Mouse (Mus musculus) embryonic stem cell, embryonic (primary cell): ENCODE measurements at regions not wholly inside any gene's neighbourhood (a gene's known extent, or its start where the extent isn't known, plus 50 kb on each side); places are given as distances from the start of the nearest gene placed in this dataset.

Source experiments
- CTCF ChIA-PET, 4 experiments: fragments of 300-600 bp in 2 of 4; fragments of 350-600 bp in 2 of 4; sonication (Branson Sonifier 250); formaldehyde crosslinking; loops; one replicate each; lab custom pipeline; 2022; ENCODE audit warnings: inconsistent platforms in 2 of 4; lab: Charles Lee
- POLR2A ChIA-PET, 4 experiments: fragments of 300-600 bp in 2 of 4; fragments of 350-600 bp in 2 of 4; sonication (Branson Sonifier 250); formaldehyde crosslinking; loops; one replicate each; lab custom pipeline; 2022; ENCODE audit warnings: antibody characterized with exemption in 4 of 4, inconsistent platforms in 1 of 4; lab: Charles Lee

- POLR2A ChIA-PET = no interaction called here
- CTCF ChIA-PET = interaction anchor here in 1 of 4 experiments (0.7 kb wide), 1 partner anchor 604 kb away, joined by 5 read pairs; no protein-coding TSS in a partner anchor
These were observed 398.0 kb downstream of the Prim2 start for GRCm38 (mm10) chr1:33271437-33272145.

- ChIA-PET POLR2A (no interaction called here), CTCF (no interaction called here)
These were observed 400.4 kb downstream of the Prim2 start for GRCm38 (mm10) chr1:33269162-33269561.

DNA sequence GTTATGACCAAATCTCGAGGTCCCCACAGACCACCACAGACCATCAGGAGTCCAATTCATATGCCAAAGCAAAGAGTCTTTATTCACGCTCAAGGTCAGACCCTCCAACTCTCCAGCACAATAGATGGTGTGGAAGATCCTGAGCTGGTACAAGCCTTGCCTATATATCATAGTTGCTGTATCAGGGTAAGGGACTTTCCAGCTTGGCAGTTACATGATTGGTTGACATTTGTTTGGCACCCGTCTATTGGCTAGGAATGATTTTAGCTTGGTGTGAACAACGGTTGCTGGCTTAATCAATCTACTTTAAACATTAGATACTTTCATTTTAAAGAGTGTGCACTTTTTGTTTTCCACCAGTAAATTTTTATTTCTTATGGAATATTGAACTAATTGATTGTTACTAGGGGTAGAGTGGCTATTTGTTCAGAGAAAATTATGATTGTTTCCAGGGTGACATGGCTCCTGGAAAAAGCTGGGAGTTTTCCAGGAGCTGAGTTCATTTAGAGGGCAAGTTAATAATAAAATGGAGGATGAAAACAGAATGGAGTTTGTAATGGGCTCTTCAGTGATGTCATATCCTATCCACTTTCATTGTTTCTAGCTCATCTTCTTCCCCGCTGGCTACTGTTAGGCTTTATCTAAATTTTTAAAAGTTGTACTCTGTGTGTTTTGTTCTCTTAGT, 403.7 kb downstream of the Prim2 start:
- ChIA-PET POLR2A (no interaction called here), CTCF (no interaction called here)

DNA sequence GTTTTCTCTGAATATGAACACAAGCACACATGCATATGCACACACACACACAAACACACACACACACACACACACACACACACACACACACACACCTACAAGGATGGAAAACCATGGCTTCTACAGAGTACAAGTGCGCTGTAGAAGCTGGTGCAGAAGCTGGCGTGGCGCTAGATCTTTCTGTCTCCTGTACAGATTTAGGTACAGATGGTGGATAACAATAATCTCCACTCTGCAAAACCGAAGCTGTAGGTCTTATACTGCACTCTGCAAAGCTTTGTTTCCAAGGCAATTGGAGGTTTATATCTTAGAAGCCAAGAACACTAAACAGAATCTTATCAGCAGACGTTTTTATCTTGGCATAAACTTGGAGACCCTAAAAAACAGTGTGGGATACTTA, 420.1 kb downstream of the Prim2 start:
- CTCF ChIA-PET = no interaction called here
- POLR2A ChIA-PET = no interaction called here

DNA sequence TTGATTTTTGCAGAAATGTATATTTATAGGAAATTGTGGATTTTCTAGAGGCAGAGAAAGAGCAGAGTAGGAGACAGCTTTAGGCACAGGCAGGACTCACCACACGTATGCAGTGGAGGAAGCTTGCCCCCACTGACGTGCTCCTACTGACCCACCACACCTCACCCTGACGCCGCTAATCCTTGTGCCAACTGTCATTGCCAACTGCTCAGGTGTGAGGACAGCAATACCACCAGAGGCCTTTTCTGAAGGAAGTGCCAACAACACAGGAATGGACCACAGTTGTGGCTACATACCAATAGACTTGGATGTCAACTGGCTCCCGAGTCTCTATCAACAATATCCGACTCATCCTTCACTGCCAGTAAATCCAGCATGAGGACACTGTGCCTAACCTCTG, 422.5 kb downstream of the Prim2 start:
- POLR2A ChIA-PET = no interaction called here
- CTCF ChIA-PET = no interaction called here

GRCm38 (mm10) chr1:33245186-33245585, 424.4 kb downstream of the Prim2 start:
- ChIA-PET POLR2A (no interaction called here), CTCF (no interaction called here)

- CTCF ChIA-PET = no interaction called here
These were observed 424.9 kb downstream of the Prim2 start for GRCm38 (mm10) chr1:33244691-33245090.

DNA sequence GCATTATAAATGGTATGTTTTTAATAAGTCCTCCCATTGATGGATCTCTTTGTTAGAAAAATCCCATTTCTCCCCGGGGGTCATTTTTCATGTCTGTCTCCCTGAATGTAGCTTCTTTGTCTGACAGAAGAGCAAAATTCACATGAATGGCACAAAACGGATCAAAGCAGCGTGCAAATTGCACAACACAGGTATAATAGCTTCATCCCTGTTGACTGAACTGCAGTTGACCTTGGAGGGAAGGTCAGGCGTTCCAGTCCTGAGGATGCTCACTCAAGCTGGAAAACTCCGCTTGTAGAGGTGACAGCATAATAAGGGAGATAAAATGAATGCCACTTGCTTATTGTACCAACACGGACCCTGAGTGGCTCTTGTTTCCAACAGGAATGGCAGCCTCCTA, 446.6 kb downstream of the Prim2 start:
- POLR2A ChIA-PET = interaction anchor here in 1 of 4 experiments (1.0 kb wide), 1 partner anchor 21 kb away, joined by 4 read pairs; no protein-coding TSS in a partner anchor
- CTCF ChIA-PET = no interaction called here

More at GRCm38 (mm10) chr1:33244691-33245090, 424.9 kb downstream of the Prim2 start:
- POLR2A ChIA-PET = interaction anchor here in 1 of 4 experiments (1.5 kb wide), 1 partner anchor 22 kb away, joined by 4 read pairs; no protein-coding TSS in a partner anchor

DNA sequence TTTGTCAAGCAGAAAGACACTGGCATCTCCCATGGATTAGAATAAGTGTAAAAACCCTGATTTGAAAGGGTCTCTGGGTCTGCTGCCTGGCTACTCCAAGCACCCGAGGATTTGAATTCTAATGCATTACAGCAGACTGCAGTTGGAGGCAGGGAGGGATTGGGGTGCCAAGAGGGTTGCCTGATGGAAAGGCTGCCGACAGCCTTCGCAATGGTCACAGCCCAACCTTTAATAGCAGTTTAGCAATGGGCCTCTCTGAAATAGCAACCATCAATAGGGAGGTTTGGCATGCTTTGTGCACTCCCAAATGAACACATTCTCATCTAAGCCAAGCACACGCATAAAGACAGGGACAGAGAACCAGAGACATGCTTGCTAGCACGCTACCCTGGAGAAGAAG, 454.8 kb downstream of the Prim2 start:
- ChIA-PET POLR2A (no interaction called here), CTCF (no interaction called here)

DNA sequence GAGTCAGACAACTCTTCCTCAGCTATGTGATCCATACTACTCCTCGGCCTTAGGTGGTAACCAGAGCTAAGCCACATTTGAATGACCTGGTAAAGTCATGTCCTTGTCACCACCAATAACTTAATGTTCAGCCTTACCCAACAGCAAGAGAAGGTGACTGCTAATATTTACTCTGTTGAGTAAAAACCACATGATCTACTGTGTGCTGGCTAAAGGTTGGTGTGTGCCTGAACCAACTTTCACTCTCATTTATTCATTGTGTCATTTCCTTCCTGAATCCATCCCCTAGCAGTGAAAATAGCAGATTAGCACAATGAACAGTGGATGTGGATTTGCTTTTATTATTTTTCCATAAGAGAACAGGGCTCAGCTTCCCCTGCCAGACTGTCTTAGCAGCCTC, 455.2 kb downstream of the Prim2 start:
- ChIA-PET POLR2A (no interaction called here), CTCF (no interaction called here)

- CTCF ChIA-PET = no interaction called here
- POLR2A ChIA-PET = no interaction called here
These were observed 467.9 kb downstream of the Prim2 start for GRCm38 (mm10) chr1:33201571-33202189.

DNA sequence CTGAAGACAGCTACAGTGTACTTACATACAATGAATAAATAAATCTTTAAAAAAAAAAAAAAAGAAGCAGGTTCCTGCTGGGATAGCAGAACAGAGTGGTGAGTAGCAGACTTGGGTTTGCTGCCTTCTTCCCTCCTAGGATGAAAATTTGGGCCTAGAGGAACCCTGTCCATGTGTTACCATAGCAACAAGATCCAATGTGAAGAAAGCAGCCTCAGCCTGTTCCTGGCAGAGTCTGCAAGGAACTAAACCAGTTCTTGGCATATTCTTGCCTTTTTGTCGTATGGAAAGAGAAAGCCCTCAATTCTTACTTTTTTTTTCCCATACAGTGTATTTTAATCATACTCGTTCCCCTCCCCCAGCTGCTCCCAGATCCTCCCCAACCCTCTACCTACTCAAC, 474.5 kb downstream of the Prim2 start:
- ChIA-PET POLR2A (no interaction called here), CTCF (no interaction called here)

GRCm38 (mm10) chr1:33174646-33175435, 494.8 kb downstream of the Prim2 start:
- CTCF ChIA-PET = interaction anchor here in 1 of 4 experiments (0.7 kb wide), 1 partner anchor 121 kb away, joined by 3 read pairs; no protein-coding TSS in a partner anchor
- POLR2A ChIA-PET = no interaction called here

DNA sequence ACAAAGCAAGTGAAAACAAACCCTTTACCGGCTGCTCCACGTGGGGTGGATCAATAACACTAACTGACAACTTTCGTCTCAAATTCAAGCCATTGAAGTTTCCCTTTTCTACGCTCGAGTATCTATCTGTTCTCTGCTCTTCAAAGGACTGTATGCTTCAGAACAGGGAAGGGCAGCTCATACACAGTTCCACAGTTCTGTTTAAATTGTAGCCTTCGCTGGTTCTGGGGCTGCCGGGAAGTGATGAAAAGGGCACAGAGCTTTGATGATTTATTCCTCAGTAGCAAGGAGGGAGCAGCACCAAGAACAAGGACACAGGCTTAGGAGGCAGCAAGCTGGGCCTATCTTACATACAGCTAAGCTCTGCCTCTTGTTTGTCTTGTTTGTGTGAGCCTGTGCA, 532.6 kb downstream of the Prim2 start:
- POLR2A ChIA-PET = interaction anchor here in 1 of 4 experiments (1.2 kb wide), 1 partner anchor 42 kb away, joined by 3 read pairs; no protein-coding TSS in a partner anchor

GRCm38 (mm10) chr1:33130351-33130750, 539.2 kb downstream of the Prim2 start:
- CTCF ChIA-PET = no interaction called here

More for the DNA sequence above, 532.6 kb downstream of the Prim2 start:
- CTCF ChIA-PET = no interaction called here

DNA sequence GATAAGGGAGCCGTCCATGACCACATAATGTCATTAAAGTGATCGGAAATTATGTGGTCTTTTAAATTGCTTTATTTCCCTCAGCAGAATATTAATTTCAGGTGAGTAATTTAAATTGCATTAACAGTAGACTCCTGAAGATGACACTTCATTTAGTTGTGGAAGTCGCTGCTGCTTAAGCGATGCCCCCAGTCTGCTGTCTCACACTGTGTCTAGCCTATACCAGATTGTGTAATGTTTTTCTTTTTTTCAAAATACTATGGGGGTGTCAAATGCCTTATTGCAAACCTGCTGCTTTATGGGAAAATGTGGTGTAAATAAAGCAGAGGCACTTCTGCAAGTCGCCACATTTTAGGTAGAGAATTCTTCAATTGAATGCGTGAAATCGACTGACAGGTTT, 544.5 kb downstream of the Prim2 start:
- CTCF ChIA-PET = no interaction called here
- POLR2A ChIA-PET = no interaction called here

More at GRCm38 (mm10) chr1:33130351-33130750, 539.2 kb downstream of the Prim2 start:
- POLR2A ChIA-PET = no interaction called here

DNA sequence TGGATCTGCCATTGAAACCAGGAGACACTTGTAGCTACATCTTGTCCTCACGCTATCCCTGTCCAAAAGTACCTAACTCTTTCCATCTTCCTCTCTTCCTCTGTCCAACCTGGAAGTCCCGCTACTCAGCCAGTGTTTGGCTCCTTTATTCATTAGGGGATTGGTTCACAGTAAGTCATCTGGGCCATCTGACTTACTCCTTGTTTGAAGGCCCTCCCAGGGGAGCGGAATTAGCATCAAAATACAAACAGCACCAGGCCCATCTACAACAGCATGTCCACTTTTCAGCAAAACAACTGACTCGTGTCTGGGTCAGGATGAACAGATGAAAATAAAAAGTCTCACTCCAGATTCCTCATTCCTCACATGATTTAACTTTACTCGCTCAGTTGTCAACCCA, 559.2 kb upstream of the Gm5415 start:
- POLR2A ChIA-PET = no interaction called here

GRCm38 (mm10) chr1:33104296-33104695, 557.2 kb upstream of the Gm5415 start:
- ChIA-PET CTCF (interaction anchor here in 1 of 4 experiments (0.7 kb wide), 1 partner anchor 297 kb away, joined by 3 read pairs; no protein-coding TSS in a partner anchor), POLR2A (interaction anchor here in 1 of 4 experiments (0.6 kb wide), 1 partner anchor 8 kb away, joined by 7 read pairs; no protein-coding TSS in a partner anchor)

More for the DNA sequence above, 559.2 kb upstream of the Gm5415 start:
- CTCF ChIA-PET = no interaction called here

GRCm38 (mm10) chr1:33098062-33098461, 551.0 kb upstream of the Gm5415 start:
- CTCF ChIA-PET = no interaction called here
- POLR2A ChIA-PET = no interaction called here
